Mouse (Mus musculus) frontal cortex, postnatal 14 days (tissue): ENCODE results near the gene Apom.
A peak's percentile ranks its signal among the peaks of the same experiment; 100 is the strongest.
"Not testable (repeated sequence)": the region's sequence is repeated elsewhere in the genome, so short reads cannot be mapped to it uniquely, and the experiment has no call there.

Source experiments
- DNase-seq, 2 experiments: peaks; one replicate each; pipeline ENCODE4 v3.0.0; 2022; ENCODE audit warnings: low spot score in 2 of 2

Gene Apom

GRCm38 (mm10) chr17:35127017-35127416 is 4.8 kb downstream of the Apom start:
- DNase-seq: no peak

- peak; percentile 32 to 66 for DNase-seq
Measured at GRCm38 (mm10) chr17:35126206-35126611, 5.6 kb downstream of the Apom start, which contains the start of gene D17H6S53E. Gene D17H6S53E (plus strand): TSS chr17:35126373.

- DNase-seq: no peak
Measured at GRCm38 (mm10) chr17:35125578-35125977, 6.3 kb downstream of the Apom start.

- no peak for DNase-seq
Measured at GRCm38 (mm10) chr17:35125081-35125480, 6.8 kb downstream of the Apom start.

GRCm38 (mm10) chr17:35124261-35124896 is 7.5 kb downstream of the Apom start:
- DNase-seq: not testable (repeated sequence)

- not testable (repeated sequence) for DNase-seq
Measured at GRCm38 (mm10) chr17:35123287-35123686, 8.6 kb downstream of the Apom start.

- DNase-seq: peak; percentile 58 to 70
Measured at GRCm38 (mm10) chr17:35121871-35122303, 10.0 kb downstream of the Apom start, which contains the start of gene Csnk2b. Gene Csnk2b (minus strand): TSS chr17:35122053.

- DNase-seq: peak; percentile 96 to 98
Measured at GRCm38 (mm10) chr17:35121143-35121799, 10.6 kb downstream of the Apom start, which contains the start of gene Gpank1. Gene Gpank1 (plus strand): TSS chr17:35121455.

GRCm38 (mm10) chr17:35120745-35121142 is 11.1 kb downstream of the Apom start:
- peak in 1 of 2 experiments; percentile 33 for DNase-seq

- DNase-seq: no peak
Measured at GRCm38 (mm10) chr17:35115046-35116019, 16.5 kb downstream of the Apom start, which contains the start of gene Ly6g5b. Gene Ly6g5b (minus strand): TSS chr17:35115428.

GRCm38 (mm10) chr17:35111774-35112173 is 20.1 kb downstream of the Apom start:
- no peak for DNase-seq

- no peak for DNase-seq
Measured at GRCm38 (mm10) chr17:35108097-35108496, 23.8 kb downstream of the Apom start, which contains the start of gene Ly6g5c. Gene Ly6g5c (plus strand): TSS chr17:35108279.

- no peak for DNase-seq
Measured at GRCm38 (mm10) chr17:35106522-35106921, 25.3 kb downstream of the Apom start.

- no peak for DNase-seq
Measured at GRCm38 (mm10) chr17:35105740-35106389, 26.0 kb downstream of the Apom start.

- no peak for DNase-seq
Measured at GRCm38 (mm10) chr17:35104754-35105153, 27.1 kb downstream of the Apom start.

GRCm38 (mm10) chr17:35104079-35104478 is 27.8 kb downstream of the Apom start:
- DNase-seq: no peak

GRCm38 (mm10) chr17:35103221-35103690 is 28.6 kb downstream of the Apom start:
- DNase-seq: no peak

- no peak for DNase-seq
Measured at GRCm38 (mm10) chr17:35102299-35102698, 29.6 kb downstream of the Apom start.

- DNase-seq: no peak
Measured at GRCm38 (mm10) chr17:35101161-35101560, 30.7 kb downstream of the Apom start.

- DNase-seq: no peak
Measured at GRCm38 (mm10) chr17:35100196-35100765, 31.6 kb downstream of the Apom start.
